Mouse (Mus musculus) spleen, adult 2 months (tissue): ENCODE measurements at regions not wholly inside any gene's neighbourhood (a gene's known extent, or its start where the extent isn't known, plus 50 kb on each side); places are given as distances from the start of the nearest gene placed in this dataset.

Experiments
- DNase-seq, 2 experiments: peaks; one replicate each; pipeline versions ENCODE4 v3.0.0 to v3.0.0-alpha.2; 2012 to 2021; ENCODE audit warnings: low spot score in 2 of 2, low read depth in 1 of 2
- H3K27ac ChIP-seq: fragments of 200-500 bp; 2 replicates; pipeline ENCODE4 v1.5.1; 2012; ENCODE audit warnings: low read length, inconsistent platforms; ENCODE audit not compliant: insufficient read depth
- H3K27me3 ChIP-seq: fragments of 200-500 bp; 2 replicates; pipeline ENCODE4 v1.6.1; 2012; ENCODE audit warnings: mild to moderate bottlenecking, moderate library complexity, low read length, inconsistent platforms; ENCODE audit not compliant: control insufficient read depth, insufficient read depth
- H3K36me3 ChIP-seq: fragments of 200-500 bp; 2 replicates; pipeline ENCODE4 v1.6.1; 2012; ENCODE audit warnings: mild to moderate bottlenecking, low read length, inconsistent platforms; ENCODE audit not compliant: control insufficient read depth, insufficient read depth
- H3K4me1 ChIP-seq: fragments of 200-500 bp; 2 replicates; pipeline ENCODE4 v1.6.1; 2011; ENCODE audit warnings: inconsistent platforms; ENCODE audit not compliant: control insufficient read depth, insufficient read depth, insufficient read length
- H3K4me3 ChIP-seq: fragments of 200-500 bp; 2 replicates; pipeline ENCODE4 v1.5.1; 2011; ENCODE audit warnings: mild to moderate bottlenecking, inconsistent platforms; ENCODE audit not compliant: insufficient read depth, insufficient read length; ENCODE audit errors: extremely low read depth
- CTCF ChIP-seq: fragments of 200-500 bp; IDR thresholded peaks from 2 replicates; pipeline ENCODE4 v1.5.1; 2011; ENCODE audit warnings: mild to moderate bottlenecking, inconsistent platforms; ENCODE audit not compliant: insufficient read depth, insufficient read length, insufficient replicate concordance; ENCODE audit errors: extremely low read depth
- POLR2A ChIP-seq: fragments of 200-500 bp; IDR thresholded peaks from 2 replicates; pipeline ENCODE4 v1.6.1; 2011; ENCODE audit warnings: low read depth, low read length, inconsistent platforms
- WGBS: fragments of 180-500 bp; shearing (Covaris S2); methylation state at CpG from one replicate; pipeline ENCODE4 v1.1.7; 2018; 5-methylcytosine and 5-hydroxymethylcytosine counted together

GRCm38 (mm10) chr5:4580185-4580839 is 177.5 kb downstream of the Fzd1 start:
- TF ChIP-seq CTCF: no peak
- TF ChIP-seq POLR2A: no peak
- Histone ChIP-seq H3K4me3 (no peak overlapping the region), H3K4me1 (no peaks in the 10 kb centered on the region), H3K36me3 (no peaks in the 10 kb centered on the region), H3K27ac (no peak overlapping the region), H3K27me3 (no peaks in the 10 kb centered on the region)
- DNase-seq: no peak
- 77% methylated on average over 8 of the region's 8 CpGs for WGBS

- H3K4me1 ChIP-seq: no peaks in the 10 kb centered on the region
- H3K4me3 ChIP-seq: no peak overlapping the region
- 62% methylated on average over 3 of the region's 3 CpGs for WGBS
- no peak for DNase-seq
- TF ChIP-seq CTCF: no peak
- no peak for TF ChIP-seq POLR2A
- H3K36me3 ChIP-seq: no peaks in the 10 kb centered on the region
- no peak overlapping the region for H3K27ac ChIP-seq
- no peaks in the 10 kb centered on the region for H3K27me3 ChIP-seq
These were observed 179.0 kb downstream of the Fzd1 start for GRCm38 (mm10) chr5:4578856-4579255.

GRCm38 (mm10) chr5:4577179-4577578 is 180.7 kb downstream of the Fzd1 start:
- H3K27me3 ChIP-seq: no peaks in the 10 kb centered on the region

GRCm38 (mm10) chr5:4563862-4564261 is 194.0 kb downstream of the Fzd1 start:
- Histone ChIP-seq H3K27me3 (no peaks in the 10 kb centered on the region), H3K36me3 (no peaks in the 10 kb centered on the region), H3K27ac (no peak overlapping the region), H3K4me3 (no peak overlapping the region), H3K4me1 (no peaks in the 10 kb centered on the region)
- TF ChIP-seq CTCF (no peak), POLR2A (no peak)
- WGBS: 57% methylated on average over 6 of the region's 6 CpGs
- no peak for DNase-seq

More at GRCm38 (mm10) chr5:4577179-4577578, 180.7 kb downstream of the Fzd1 start:
- TF ChIP-seq POLR2A (no peak), CTCF (no peak)
- Histone ChIP-seq H3K36me3 (no peaks in the 10 kb centered on the region), H3K4me3 (no peak overlapping the region), H3K4me1 (no peaks in the 10 kb centered on the region), H3K27ac (no peak overlapping the region)
- no peak for DNase-seq
- WGBS: 86% methylated on average over 6 of the region's 6 CpGs

- Histone ChIP-seq H3K27ac (no peak overlapping the region), H3K36me3 (no peaks in the 10 kb centered on the region), H3K27me3 (no peaks in the 10 kb centered on the region), H3K4me3 (no peak overlapping the region), H3K4me1 (no peaks in the 10 kb centered on the region)
- no peak for DNase-seq
- TF ChIP-seq CTCF (no peak), POLR2A (no peak)
- WGBS: 85% methylated on average over 8 of the region's 8 CpGs
These were observed 196.2 kb downstream of the Fzd1 start for GRCm38 (mm10) chr5:4561661-4562060.

GRCm38 (mm10) chr5:4561139-4561470 is 196.7 kb downstream of the Fzd1 start:
- 60% methylated on average over 4 of the region's 4 CpGs for WGBS

GRCm38 (mm10) chr5:4560370-4561138 is 197.3 kb downstream of the Fzd1 start:
- H3K4me3 ChIP-seq: no peak overlapping the region
- H3K27ac ChIP-seq: no peak overlapping the region
- no peak for TF ChIP-seq CTCF
- no peak for TF ChIP-seq POLR2A
- H3K36me3 ChIP-seq: no peaks in the 10 kb centered on the region
- no peak for DNase-seq
- 67% methylated on average over 7 of the region's 7 CpGs for WGBS
- H3K27me3 ChIP-seq: no peaks in the 10 kb centered on the region
- no peaks in the 10 kb centered on the region for H3K4me1 ChIP-seq

More at GRCm38 (mm10) chr5:4561139-4561470, 196.7 kb downstream of the Fzd1 start:
- no peak for TF ChIP-seq POLR2A
- TF ChIP-seq CTCF: no peak
- Histone ChIP-seq H3K36me3 (no peaks in the 10 kb centered on the region), H3K27me3 (no peaks in the 10 kb centered on the region), H3K27ac (no peak overlapping the region), H3K4me1 (no peaks in the 10 kb centered on the region), H3K4me3 (no peak overlapping the region)
- no peak for DNase-seq
